Mouse (Mus musculus) gastrocnemius, postnatal 4 days (tissue): ENCODE data around the gene Natd1. TPM values are rescaled to one million over a fixed set of nuclear protein-coding genes. Genes with fewer than 3 reads are reported as not detected.

Source experiments
- DNase-seq, 2 experiments: peaks; one replicate each; pipeline ENCODE4 v3.0.0; 2021 to 2022; ENCODE audit warnings: low spot score in 2 of 2, mixed read lengths in 2 of 2
- total RNA-seq, 2 experiments: library from RNA; stranded (reverse); gene quantifications; 2 replicates each; pipeline ENCODE4 v1.2.3; 2021

Gene Natd1
- total RNA-seq, 2 experiments from 2014 or later, result 19.8 to 25.2 TPM

DNA sequence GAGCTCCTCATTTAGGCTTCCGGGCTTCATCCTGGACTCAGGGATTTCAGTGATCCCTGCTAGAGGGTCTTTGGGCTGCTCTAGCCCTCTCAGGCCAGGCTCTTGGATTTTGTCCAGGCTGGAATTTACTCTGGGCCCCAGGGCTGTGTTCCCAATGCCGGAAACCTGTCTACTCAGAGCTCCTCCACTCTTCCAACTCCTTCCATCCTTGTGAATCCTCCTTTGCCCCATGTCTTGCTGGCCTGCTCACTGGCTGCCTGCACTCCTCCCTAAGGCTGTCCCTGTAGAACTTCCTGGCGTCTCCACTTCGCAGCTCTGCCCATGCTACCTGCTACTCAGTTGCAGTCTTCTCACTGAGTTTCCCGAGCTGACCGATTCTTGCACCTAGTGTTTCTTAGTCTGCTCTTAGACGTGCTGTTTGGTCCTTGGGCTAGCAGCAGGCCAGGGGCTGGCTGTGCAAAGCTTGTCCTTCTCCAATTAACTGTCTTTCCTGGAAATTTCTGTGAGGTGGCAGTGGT, 18.0 kb upstream of the Natd1 start:
- DNase-seq, result no peak

DNA sequence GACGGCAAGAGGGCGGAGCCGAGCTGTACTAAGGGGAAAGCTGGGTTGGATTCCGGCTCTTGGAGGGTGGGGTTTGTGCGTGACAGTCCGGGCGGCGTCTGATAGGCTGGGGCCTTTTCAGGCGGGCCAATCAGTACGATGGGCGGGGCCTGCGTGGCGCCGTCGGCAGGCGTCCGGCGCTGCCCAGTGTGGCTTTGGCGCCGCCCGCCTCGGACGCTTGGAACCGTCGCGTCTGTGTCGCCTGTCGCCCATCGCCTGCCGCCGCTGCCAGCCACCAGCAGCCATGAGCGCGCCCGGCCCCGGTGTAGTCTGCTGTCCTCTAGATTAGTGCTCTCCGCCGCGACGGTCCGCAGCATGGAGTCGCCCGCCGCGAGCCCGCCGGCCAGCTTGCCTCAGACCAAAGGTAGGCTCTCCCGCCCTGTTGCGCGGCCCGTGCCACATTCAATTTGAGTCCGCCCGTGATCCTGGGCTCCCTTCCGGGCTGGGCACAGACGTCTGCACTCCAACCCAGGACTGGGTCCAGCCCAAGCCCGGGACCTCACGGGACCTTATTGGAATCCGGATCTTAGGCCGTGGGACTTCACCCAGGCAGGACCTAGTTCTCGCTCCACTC, 17.4 kb upstream of the Natd1 start, which contains the start of gene Map2k3:
TSS of gene Map2k3 (plus strand) at position 165 of the 613 bp plus-strand sequence.
- DNase-seq, result peak; percentile 93 to 97

DNA sequence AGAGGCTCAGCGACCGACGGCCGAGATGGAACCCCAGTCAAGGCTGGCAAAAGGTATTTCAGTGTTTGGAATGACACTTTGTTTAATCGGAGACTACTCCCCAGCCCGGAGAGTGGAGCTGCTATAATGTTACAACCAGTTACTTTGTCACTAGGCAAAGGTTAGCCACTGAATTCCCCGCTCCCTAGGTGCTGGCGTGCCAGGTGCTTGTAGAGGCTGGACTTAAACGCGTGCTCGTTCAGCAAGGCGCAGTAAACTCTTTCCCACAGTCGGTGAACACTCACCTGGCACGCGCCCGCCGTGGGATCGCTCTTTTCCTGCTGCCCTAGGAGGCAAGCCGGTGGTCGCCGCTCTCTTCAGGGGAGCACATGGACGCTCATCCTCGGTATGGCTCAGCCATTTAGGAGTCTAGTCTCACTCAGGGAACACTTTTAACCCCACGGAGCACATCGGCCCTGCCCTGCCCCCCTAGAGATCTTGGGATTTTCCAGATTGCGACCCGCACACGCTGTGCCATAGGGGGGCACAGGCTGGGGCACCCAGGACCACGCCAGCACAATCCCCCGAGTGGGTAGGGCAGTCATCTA, 16.8 kb upstream of the Natd1 start:
- DNase-seq, result peak in 1 of 2 experiments; percentile 28

DNA sequence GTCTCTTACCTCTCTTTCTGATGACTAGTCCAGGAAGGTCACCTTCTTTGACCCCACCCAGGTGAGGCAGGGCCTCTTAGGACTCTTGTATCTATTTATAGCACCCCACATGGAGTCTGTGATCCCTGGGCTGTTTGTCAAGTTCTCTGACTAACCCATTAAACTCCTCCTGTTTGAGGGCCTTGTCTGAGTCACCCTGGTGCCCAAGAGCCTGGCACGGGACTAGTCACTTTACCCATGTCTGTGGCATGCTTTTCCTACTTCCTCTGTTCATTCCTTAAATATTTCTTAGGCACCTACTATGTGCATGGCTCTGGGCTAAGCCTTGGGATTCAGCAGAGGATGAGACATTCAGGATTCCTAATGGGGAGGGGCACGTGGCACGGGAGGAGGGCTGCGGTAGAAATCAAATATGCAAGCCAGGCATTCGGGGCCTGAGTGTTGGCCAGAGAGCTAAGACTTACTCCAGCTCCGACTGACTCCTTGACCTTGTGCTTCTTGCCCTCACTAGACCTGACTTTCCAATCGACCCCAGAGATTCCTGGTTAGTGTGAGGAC, 16.3 kb upstream of the Natd1 start:
- no peak for DNase-seq

DNA sequence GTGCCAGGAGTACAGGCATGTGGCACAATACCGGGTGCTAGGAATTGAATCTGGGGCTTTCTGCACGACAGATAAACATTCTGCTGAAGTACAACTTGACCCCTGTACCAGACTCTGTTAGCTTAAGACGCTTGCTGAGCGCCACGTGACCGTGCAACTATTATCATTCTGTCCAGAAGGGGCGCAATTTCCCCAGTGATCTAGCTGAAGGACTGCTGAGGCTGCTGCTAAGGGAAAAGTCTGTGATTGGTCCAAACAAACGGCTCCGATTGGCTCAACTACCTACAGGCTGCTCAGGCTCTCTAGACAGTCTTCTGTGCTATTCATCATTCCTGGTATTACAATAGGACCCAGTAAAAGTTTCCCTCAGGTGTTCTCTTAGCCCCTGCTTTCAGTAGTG, 12.7 kb upstream of the Natd1 start:
- peak; percentile 74 to 87 for DNase-seq

DNA sequence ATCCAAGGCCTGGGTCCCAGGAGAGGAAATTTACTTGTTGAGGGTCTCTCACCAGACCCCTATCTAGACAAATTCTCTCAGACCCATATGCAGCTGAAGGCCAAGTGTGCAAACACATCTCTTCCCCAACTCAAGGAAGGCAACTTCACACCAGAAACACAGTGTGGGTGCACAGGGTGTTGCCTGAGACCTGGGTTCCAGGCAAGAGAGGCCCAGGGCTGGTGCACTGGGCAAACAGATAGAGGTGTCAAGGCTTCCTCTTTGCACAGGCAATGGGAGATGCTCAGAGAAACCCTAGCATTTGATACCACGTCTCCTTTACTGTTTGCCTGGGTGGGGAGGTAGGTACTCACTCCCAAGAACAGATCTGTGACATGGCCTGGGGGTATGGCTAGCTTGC, 10.4 kb upstream of the Natd1 start:
- no peak for DNase-seq

DNA sequence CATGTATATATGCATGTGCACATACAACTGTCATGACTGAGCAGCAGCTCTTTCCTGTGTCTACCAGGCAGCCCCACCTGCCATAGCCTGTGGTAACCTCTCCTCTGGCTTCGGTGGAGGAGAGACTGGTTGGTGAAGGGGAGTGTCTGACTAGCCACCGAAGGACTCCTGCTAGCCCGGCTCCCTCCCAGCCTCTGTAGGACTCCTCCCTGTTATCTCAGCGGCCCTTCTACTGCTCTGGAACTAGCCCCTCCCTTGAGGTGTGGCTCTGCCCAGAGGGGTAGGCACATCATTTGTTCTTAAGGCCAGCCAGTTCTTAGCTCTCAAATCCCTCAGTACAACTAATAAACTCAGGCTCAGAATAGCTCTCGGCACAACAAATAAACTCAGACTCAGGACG, 9.9 kb upstream of the Natd1 start:
- no peak for DNase-seq

DNA sequence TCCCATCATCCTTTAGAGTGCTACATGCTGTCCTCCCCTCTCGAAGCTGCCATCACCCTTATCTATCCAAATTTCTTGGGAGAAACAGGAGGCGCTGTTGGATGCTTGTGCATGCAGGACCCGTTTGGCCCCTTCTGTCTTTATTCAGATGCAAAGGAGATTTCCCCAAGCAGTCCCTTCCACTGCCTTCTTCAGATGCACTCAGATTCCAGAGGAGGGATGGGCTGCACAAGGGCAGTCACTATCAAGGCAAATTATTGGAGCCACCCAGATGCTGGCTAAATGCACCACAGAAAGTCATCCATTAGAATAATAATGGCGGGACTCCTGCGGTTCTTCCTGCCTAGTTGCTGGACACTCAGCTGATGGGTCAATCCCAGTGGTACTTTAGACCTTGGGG, 8.4 kb upstream of the Natd1 start:
- DNase-seq, result no peak

DNA sequence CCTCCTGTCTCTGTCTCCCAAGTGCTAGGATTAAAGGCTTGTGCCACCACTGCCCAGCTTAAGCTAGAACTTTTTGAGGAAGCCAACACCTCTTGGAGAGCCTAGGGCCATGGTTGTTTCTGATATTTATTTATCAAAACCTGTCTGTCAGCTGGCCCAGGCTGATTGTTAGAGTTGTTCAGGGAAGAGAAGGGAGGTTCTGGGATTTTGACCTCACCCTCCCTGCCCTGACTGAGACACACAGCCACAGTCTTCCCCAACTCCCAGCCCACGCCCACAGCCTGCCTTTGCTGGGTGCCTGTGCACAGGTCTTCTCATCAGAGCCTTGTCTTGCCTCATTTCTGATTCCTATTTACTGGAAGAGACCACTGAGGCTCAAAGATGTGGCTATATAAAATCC, 7.6 kb upstream of the Natd1 start:
- DNase-seq, result no peak

DNA sequence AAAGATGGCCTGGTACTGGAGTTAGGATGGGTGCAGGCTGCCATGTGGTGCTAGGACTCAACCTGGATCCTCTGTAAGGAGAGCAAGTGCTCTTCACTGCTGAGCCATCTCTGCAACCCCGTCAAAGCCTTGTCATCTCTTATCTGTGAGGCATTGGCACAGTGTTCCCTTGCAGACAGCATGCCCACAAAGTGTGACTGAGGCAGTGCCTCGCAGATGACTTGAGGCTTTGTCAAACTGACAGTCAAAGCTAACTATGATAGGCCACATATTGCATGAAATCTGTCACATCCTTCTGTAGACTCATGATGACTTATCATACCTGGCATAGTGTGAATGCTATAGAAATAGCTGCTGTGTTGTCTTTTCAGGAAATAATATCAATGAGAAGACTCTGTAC, 5.5 kb upstream of the Natd1 start:
- no peak for DNase-seq

DNA sequence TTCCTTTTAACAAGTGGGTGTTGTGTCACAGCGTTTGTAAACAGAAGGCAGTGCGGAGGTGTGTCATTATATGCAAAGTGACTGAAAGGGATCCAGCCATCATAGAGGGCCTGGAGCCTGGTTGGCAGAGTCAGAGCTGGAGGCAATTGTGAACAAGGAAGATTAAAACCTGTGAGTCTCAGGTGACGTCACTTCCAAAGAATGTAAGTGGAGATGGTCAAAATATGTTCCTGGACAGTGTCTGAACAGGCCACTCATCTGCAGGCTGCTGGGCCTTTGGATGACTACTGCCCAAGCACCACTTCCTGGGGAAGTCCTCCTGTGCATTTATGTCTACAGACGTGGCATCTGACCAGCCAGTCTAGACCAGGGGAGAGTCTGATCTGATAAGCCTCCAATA, 651 bp upstream of the Natd1 start:
- no peak for DNase-seq

DNA sequence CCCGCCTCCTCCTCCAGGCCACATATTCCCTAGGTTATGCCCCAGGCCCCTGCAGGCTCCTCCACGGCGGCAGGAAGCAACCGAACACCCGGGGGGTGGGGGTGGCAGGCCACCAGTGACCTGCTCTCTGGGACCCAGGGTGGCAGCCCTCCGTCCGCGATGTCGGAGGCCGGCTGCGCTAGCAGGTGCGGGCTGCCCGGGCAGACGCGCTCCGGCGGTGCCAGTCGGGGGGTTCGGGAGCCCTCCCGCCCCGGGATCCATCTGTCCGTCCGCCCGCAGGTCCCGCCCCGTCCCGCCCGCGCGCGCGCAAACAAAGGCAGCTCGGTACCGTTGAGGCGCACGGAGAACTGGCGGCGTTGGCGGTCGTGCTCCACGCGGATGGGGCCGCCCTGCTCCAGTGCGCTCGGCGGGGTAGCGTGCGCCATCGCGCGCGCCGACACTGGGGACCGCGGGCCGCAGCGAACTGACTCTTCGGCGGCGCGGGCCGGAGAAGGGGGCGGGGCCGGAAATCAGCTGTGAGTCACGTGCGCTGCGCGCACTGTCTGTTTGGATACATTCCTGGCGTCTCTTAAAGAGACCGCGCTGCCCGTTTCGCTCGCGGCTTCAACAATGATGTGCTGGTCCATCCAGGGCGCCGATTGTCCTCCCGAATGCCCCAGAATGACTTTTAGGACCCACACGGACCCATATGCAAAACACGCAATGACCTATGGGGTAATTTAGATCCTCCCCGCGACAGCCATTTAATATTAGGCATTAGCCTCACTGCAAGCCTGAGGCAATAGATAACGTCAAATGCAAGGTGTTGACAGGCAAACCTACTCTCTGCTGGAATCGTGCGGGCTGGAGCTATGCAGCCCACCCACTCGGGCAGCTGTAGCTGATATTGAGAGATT, 1.0 kb downstream of the Natd1 start:
- DNase-seq, result peak; percentile 81 to 91

DNA sequence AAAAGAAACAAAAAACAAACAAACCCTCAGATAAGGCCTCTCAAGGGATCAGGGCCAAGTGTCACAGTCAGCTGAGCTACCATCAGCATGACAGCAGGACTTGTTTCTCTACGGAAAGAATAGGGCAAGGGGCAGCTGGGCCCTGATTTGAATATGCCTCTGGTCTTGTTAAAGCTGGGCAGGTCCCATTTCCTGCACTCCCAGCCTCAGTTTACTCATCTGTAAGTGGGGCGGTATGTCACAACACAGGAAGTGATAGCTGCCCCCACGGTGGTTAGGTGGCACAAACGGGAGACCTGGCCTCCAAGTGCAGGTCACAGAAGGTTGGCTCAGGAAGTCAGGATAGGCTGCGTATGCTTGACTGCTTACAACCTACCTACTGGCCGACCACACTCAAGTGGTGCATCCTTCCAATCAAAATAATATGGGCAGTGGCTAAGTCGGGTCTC, 2.0 kb downstream of the Natd1 start:
- DNase-seq, result no peak

DNA sequence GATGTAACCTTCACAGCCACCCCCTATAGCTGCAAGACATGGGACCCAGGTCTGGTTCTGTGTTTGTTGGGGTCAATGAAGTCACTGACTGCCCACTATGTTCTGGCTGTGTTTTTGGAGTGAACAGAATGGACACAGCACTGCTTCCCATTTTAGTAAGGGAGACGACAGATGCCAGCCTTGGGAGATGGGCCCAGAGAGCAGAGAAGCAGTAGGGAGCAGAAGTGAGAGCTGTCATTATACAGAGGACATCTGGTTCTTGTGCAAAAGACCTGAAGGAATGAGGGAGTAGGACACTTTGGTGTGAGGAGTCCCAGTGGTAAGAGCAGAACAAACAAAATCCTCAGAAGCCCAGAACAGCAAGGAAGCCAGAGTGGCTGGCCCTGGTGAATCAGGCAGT, 4.9 kb downstream of the Natd1 start:
- DNase-seq, result no peak

DNA sequence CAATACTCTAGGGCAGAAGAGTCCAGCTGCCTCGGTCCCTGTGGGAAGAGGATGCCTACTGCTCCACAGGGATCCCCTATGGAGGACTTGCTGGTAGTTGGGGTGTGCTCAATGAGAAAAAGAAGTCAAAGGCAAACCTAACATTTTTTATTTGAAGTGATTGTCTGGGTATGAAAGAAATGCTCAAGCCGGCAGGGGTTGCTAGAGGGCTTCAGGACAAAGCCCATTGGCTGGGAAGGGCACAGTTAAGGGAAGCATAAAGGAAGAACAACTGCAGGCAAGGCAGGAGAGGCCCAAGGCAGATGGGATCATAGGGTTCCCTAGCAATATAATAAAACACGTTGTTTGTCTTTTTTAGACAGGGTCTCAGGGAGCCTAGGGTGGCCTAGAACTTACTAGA, 6.5 kb downstream of the Natd1 start:
- no peak for DNase-seq

DNA sequence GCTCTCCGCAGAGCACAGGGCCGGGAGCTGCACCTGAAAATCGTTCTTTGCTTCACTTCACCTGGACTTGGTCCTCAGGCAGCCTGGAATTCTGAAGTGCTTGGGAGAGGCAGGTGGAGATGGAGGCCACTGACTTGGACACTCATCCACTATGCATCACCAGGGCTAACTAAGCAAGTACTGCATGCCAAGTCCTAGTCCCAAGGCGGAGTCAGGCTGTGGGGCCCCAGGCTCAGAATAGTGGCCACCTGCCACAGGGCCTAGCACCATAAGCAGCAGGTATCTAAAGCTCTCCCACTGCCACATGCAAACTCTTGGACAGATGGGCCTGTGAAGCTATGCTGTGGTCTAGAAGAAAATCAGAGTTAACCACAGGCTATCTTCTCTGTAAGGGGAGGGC, 8.1 kb downstream of the Natd1 start:
- DNase-seq, result no peak

DNA sequence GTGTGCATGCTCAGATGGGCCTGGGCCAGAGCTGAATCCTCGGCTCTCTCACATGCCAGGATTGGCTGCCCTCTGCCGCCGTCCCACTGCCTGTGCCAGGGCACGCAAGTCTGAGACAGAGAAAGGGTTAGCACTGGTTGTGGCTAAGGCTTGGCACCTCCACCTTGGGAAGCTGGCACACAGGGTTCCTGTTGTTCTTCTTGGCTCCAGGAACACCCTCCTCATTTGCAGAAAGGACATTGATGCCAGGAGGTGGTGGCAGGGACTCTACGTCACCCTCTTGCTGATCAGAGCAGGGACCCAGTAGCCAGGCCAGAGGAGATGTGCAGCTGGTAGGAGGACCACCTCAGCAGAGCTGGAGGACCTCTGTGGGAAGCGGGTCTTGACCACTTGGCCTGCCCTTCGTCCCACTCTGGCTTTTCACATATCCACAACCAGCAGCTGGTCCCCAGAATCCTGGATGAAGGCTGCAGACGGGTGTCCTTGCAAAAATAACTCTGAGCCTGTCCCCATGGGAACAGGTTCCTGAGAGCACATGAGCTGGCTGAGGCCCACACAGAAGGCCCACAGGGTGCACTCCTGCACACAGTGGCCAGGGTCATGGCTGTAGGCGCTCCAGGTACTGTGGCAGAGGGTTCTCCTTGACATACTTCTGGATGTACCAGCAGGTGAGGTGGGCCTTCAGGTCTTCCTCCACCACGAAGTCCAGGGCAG, 9.0 kb downstream of the Natd1 start:
- DNase-seq, result no peak

DNA sequence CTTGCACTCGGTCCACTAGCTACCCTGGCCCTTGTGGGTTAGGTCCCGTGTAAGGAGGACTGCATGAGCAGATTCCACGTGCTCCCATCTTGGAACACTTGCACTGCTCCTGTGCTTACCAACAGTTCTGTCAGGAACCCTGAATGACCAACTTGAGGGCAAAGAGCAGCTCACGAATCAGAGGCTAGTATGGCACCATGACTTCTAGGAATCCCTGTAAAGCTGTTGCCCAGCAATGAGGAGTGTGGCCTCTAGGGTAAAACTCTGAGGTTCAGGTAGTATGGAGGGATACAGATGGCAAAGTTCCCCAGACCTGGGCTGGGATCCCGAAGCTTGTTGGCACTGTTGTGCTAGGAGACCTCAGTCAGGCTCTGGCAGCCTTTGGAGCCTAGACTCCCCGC, 10.9 kb downstream of the Natd1 start:
- DNase-seq, result no peak

DNA sequence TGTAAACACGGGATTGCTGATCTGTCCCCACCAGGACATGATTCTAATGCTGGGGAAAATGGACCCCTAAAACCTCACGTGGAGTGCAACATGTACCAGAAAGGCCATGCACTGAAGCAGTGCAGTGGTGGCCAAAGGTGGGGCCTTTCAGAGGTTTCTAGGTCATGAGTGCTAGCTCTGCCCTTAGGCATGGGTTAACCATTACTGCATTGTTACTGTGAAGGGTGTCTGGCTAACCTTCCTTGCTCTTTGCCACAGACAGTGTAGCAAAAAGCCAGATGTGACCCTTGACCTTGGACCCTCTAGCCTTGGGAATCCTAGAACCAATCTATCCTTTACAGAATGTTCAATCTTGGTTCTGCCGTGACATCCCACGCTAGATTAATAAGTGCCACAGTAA, 12.1 kb downstream of the Natd1 start:
- DNase-seq, result no peak

DNA sequence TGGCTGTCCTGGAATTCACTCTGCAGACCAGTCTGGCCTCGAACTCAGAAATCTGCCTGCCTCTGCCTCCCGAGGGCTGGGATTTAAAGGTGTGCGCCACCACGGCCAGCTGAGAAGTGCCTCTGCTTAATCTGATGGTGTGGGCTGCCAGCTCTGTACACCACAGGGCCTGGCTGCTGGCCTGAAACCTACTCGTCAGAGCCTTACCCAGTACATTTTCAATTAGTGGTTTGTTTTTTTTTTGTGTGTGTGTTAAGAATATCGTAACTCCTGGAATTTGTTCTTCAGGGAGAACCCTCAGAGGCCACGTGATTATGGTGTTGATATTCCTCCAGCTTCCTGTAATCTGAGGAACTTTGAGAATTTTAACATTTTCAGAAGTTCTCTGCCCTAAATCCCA, 12.5 kb downstream of the Natd1 start:
- DNase-seq, result no peak

DNA sequence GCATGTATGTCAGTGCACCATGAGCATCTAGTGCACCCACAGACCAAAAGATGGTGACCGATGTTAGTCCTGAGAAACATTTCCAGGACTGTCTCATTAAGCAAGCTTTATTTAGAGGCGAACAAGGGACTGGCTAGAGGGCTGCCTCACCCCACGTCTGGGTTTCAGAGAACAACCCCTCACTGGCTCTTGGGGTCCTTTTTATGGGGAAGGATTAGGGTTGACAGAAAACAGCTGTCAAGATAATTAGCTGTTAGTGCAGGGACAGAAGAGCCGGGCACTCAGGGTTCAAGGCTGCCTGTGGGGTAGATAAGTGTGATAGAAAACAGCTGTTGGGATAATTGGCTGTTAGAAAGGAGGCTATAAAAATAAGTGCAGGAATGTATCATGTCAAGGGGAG, 18.6 kb downstream of the Natd1 start:
- no peak for DNase-seq
